Mouse (Mus musculus): ENCODE data around the gene Hid1. TPM values are rescaled to one million over a fixed set of nuclear protein-coding genes. Genes with fewer than 3 reads are reported as not detected.
A peak's percentile ranks its signal among the peaks of the same experiment; 100 is the strongest.

Hid1 gene
- total and polyA plus RNA-seq, 3 experiments, result 3.0 to 7.3 (median 5.1) TPM

DNA sequence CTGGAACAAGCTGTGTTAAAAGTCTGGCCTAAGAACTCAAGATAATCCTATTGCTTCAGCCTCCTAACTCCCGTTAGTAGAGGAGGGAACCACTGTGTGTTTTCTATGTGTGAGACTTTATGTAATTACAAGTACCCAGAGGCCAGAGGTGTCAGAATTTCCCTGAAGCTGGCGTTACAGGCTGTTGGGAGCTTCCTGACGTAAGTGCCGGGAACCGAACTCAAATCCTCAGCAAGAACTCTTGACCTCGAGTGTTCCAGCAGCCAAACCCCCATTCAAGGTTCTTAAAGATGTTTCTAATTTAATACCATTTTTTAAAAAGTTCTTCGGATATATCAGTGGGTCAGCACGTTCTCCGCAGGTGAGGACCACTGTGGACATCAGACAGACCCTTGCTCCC lies 13.7 kb upstream of the Hid1 start:
- peak overlapping the region; percentile 84 for H3K27ac ChIP-seq
- no peaks in the 10 kb centered on the region for H3K27me3 ChIP-seq (ENCODE audit: control insufficient read depth, insufficient read depth, low read length)
- DNase-seq, result no peak
- no peaks in the 10 kb centered on the region for H3K36me3 ChIP-seq (ENCODE audit: control insufficient read depth, insufficient read depth, low read length)
- intact Hi-C loops (cut with DNase I), result no loop called here
- H3K4me3 ChIP-seq, result peak overlapping the region; percentile 76
- no peaks in the 10 kb centered on the region for H3K79me2 ChIP-seq (replicated peaks; ENCODE audit: control insufficient read depth, insufficient read depth, low read length)
- TF ChIP-seq POLR2A (IDR thresholded peaks at IDR 0.05; ENCODE audit: insufficient read depth, low read depth, low read length), result no peak
- no peak for TF ChIP-seq EP300 (IDR thresholded peaks at IDR 0.05; ENCODE audit: insufficient read depth, low read depth, low read length)
- no peak for TF ChIP-seq CTCF (IDR thresholded peaks at IDR 0.05)
- 23% methylated on average over 9 of the region's 9 CpGs for WGBS
- H3K4me1 ChIP-seq (ENCODE audit: control insufficient read depth, insufficient read depth, low read length), result peaks cover 6% of the 10 kb centered on the region
- H3K9ac ChIP-seq (ENCODE audit: low read depth, low read length), result peak overlapping the region; percentile 4; the same call in 1 of the 2 replicates

DNA sequence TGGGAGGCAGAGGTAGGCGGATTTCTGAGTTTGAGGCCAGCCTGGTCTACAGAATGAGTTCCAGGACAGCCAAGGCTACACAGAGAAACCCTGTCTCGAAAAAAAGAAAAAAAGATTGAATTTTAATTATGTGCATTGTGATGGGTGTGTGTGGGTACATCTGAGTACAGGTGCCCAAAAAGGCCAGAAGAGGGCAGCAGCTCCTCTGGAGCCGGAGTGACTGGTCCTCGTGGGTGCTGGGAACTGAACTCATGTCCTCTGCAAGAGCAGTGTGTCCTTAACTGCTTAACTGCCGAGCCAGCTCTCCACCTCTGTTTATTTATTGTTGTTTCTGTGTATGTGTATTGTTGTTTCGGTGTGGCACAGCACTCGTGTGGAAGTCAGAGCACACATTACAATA lies 10.3 kb upstream of the Hid1 start:
- intact Hi-C loops (cut with DNase I), result no loop called here
- Histone ChIP-seq H3K9ac (ENCODE audit: low read depth, low read length) (no peak overlapping the region), H3K4me1 (ENCODE audit: control insufficient read depth, insufficient read depth, low read length) (peaks cover 6% of the 10 kb centered on the region), H3K27ac (no peak overlapping the region), H3K79me2 (replicated peaks; ENCODE audit: control insufficient read depth, insufficient read depth, low read length) (no peaks in the 10 kb centered on the region), H3K27me3 (ENCODE audit: control insufficient read depth, insufficient read depth, low read length) (no peaks in the 10 kb centered on the region), H3K36me3 (ENCODE audit: control insufficient read depth, insufficient read depth, low read length) (no peaks in the 10 kb centered on the region), H3K4me3 (no peak overlapping the region)
- no peak for DNase-seq
- TF ChIP-seq POLR2A (IDR thresholded peaks at IDR 0.05; ENCODE audit: insufficient read depth, low read depth, low read length), result no peak
- peak; percentile 16 for TF ChIP-seq CTCF (IDR thresholded peaks at IDR 0.05)
- WGBS, result 91% methylated on average over 7 of the region's 7 CpGs

DNA sequence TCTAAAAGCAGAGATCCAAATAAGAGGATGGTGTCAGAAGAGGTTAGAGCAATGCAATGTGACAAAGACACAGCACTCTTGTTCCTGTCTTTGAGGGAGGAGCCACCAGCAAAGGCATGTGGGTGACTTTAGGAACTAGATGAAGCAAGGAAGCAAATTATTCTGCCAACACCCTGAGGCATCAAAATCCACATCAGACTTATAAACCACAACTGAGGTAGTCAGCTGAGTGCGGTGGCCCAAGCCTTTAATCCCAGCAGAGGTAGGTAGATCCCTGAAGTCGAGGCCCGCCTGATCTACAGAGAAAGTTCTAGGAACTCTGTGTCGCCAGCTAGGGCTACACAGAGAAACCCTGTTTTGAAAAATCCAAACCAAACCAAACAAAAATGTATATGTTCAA lies 9.7 kb upstream of the Hid1 start:
- no peaks in the 10 kb centered on the region for H3K79me2 ChIP-seq (replicated peaks; ENCODE audit: control insufficient read depth, insufficient read depth, low read length)
- DNase-seq, result no peak
- H3K36me3 ChIP-seq (ENCODE audit: control insufficient read depth, insufficient read depth, low read length), result no peaks in the 10 kb centered on the region
- no peak overlapping the region for H3K27ac ChIP-seq
- 94% methylated on average over 4 of the region's 4 CpGs for WGBS
- no peak overlapping the region for H3K4me3 ChIP-seq
- H3K9ac ChIP-seq (ENCODE audit: low read depth, low read length), result no peak overlapping the region
- intact Hi-C loops (cut with DNase I), result no loop called here
- no peak for TF ChIP-seq POLR2A (IDR thresholded peaks at IDR 0.05; ENCODE audit: insufficient read depth, low read depth, low read length)
- TF ChIP-seq EP300 (IDR thresholded peaks at IDR 0.05; ENCODE audit: insufficient read depth, low read depth, low read length), result no peak
- no peak for TF ChIP-seq CTCF (IDR thresholded peaks at IDR 0.05)
- peaks cover 4% of the 10 kb centered on the region for H3K4me1 ChIP-seq (ENCODE audit: control insufficient read depth, insufficient read depth, low read length)
- H3K27me3 ChIP-seq (ENCODE audit: control insufficient read depth, insufficient read depth, low read length), result no peaks in the 10 kb centered on the region

DNA sequence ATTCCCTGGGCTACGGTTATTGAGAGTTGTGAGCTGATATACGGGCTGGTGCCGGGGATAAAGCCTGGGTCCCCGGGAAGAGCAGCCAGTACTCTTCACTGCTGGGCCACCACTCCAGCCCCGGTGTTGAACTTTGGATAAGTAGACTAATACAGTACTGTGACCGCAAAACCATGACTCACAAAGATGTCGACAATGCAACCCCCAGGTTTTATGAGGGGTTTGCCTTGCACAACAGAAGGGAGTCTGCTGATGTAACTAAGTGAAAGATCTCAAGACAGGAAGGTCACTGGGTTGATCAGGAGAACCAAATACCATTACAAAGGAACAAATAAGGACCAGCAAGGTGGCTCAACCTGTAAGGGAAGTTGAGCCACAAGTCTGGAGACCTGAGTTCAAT lies 9.2 kb upstream of the Hid1 start:
- DNase-seq, result no peak
- Histone ChIP-seq H3K27ac (no peak overlapping the region), H3K27me3 (ENCODE audit: control insufficient read depth, insufficient read depth, low read length) (no peaks in the 10 kb centered on the region), H3K4me3 (no peak overlapping the region), H3K9ac (ENCODE audit: low read depth, low read length) (no peak overlapping the region), H3K4me1 (ENCODE audit: control insufficient read depth, insufficient read depth, low read length) (peaks cover 4% of the 10 kb centered on the region), H3K79me2 (replicated peaks; ENCODE audit: control insufficient read depth, insufficient read depth, low read length) (no peaks in the 10 kb centered on the region), H3K36me3 (ENCODE audit: control insufficient read depth, insufficient read depth, low read length) (no peaks in the 10 kb centered on the region)
- TF ChIP-seq CTCF (IDR thresholded peaks at IDR 0.05) (no peak), EP300 (IDR thresholded peaks at IDR 0.05; ENCODE audit: insufficient read depth, low read depth, low read length) (no peak), POLR2A (IDR thresholded peaks at IDR 0.05; ENCODE audit: insufficient read depth, low read depth, low read length) (no peak)
- intact Hi-C loops (cut with DNase I), result no loop called here
- 59% methylated on average over 7 of the region's 7 CpGs for WGBS

DNA sequence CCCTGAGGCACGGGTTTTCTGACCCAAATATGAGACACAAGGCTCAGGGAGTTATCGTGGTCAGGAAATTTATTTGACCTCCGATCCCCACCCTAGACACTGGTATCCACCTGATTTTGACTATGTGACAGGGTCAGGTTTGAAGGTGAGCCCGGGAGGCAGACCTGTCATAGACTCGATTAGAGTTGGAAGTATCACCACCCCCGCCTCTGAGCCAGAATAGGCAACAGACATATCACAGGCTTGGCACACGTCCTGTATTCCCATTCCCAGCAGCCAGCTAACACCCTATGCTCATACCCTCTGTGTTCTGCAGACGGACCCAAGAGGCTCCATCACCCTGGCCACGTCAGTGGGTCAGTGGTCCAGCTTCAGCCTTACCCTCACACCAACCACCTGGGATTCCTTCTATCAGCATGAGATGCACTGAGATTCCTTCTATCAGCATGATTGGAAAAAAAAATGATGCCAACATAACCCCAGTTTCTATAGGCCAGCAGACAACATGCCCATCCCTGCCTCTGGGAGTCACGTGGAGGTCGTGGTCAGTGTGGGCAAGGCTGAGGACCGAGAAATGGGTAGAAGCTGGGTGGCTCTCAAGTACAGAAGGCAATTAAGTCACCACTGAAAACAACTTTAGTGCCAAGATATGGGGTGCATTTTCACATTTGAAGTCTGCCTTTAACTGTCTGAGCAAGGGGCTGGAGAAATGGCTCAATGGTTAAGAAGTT lies 7.3 kb upstream of the Hid1 start:
- WGBS, result 52% methylated on average over 12 of the region's 12 CpGs
- peak overlapping the region; percentile 46 for H3K4me3 ChIP-seq
- H3K27me3 ChIP-seq (ENCODE audit: control insufficient read depth, insufficient read depth, low read length), result no peaks in the 10 kb centered on the region
- no peak overlapping the region for H3K9ac ChIP-seq (ENCODE audit: low read depth, low read length)
- H3K36me3 ChIP-seq (ENCODE audit: control insufficient read depth, insufficient read depth, low read length), result no peaks in the 10 kb centered on the region
- DNase-seq, result peak in 1 of 2 experiments; percentile 21
- H3K27ac ChIP-seq, result no peak overlapping the region; the same call in 1 of the 2 replicates
- TF ChIP-seq POLR2A (IDR thresholded peaks at IDR 0.05; ENCODE audit: insufficient read depth, low read depth, low read length) (no peak), EP300 (IDR thresholded peaks at IDR 0.05; ENCODE audit: insufficient read depth, low read depth, low read length) (no peak), CTCF (IDR thresholded peaks at IDR 0.05) (no peak)
- intact Hi-C loops (cut with DNase I), result no loop called here
- H3K4me1 ChIP-seq (ENCODE audit: control insufficient read depth, insufficient read depth, low read length), result peaks cover 4% of the 10 kb centered on the region
- no peaks in the 10 kb centered on the region for H3K79me2 ChIP-seq (replicated peaks; ENCODE audit: control insufficient read depth, insufficient read depth, low read length)

DNA sequence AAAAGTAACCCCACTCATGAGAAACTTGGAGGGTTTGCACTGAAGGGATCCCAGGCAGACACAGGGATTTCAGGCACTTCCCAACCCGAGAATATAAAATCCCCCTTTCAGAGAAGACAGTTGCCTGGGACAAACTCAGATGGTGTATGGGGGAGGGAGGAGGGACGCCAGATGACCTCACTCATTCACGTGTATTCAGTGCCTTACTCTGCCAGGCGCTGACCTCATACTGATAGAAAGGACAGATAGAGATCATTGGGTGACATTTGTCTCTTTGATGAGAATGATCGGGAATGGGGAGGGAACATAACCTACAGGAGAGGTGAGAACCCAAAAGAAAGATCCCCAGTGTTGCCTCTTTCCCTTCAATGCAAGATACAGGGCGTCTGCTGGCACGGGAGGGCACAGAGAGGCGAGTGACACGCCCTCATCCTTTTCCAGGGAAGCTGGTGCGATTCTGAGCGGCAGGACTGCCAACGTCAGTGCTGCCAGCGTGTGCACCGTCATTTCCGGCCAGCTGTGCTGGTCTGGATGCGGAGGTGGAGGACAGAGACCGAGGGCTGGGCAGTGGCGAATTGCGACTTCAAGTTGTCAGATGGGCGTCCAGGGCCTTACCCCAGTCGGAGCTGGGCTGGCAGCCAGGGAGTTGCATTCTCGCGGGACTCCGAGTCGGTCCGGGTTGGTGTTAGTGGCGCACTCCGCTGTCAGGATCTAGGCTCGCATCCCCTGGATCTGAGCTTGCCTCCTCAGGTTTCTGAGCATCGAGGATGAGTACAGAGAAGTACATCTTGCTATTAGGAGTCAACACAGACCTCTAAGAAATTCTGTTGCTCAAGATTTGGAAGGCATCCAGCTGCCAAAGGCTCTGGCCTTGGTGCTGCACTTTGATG lies 6.5 kb upstream of the Hid1 start:
- peaks cover 4% of the 10 kb centered on the region for H3K4me1 ChIP-seq (ENCODE audit: control insufficient read depth, insufficient read depth, low read length)
- peak; percentile 47; the same call in 1 of the 2 replicates for TF ChIP-seq POLR2A (IDR thresholded peaks at IDR 0.05; ENCODE audit: insufficient read depth, low read depth, low read length)
- no peak for TF ChIP-seq CTCF (IDR thresholded peaks at IDR 0.05)
- TF ChIP-seq EP300 (IDR thresholded peaks at IDR 0.05; ENCODE audit: insufficient read depth, low read depth, low read length), result 0 out of 2 replicates have a peak, but pooled peaks have one; percentile 41
- H3K27me3 ChIP-seq (ENCODE audit: control insufficient read depth, insufficient read depth, low read length), result no peaks in the 10 kb centered on the region
- H3K9ac ChIP-seq (ENCODE audit: low read depth, low read length), result peak overlapping the region; percentile 64
- 2% methylated on average over 30 of the region's 30 CpGs for WGBS
- H3K27ac ChIP-seq, result peak overlapping the region; percentile 65
- H3K36me3 ChIP-seq (ENCODE audit: control insufficient read depth, insufficient read depth, low read length), result no peaks in the 10 kb centered on the region
- DNase-seq, result peak; percentile 81 to 82
- peak overlapping the region; percentile 46 for H3K4me3 ChIP-seq
- no peaks in the 10 kb centered on the region for H3K79me2 ChIP-seq (replicated peaks; ENCODE audit: control insufficient read depth, insufficient read depth, low read length)
- intact Hi-C loops (cut with DNase I), result no loop called here
